Mouse (Mus musculus): Measurements from ENCODE around the gene Arhgef19.

Gene Arhgef19

DNA sequence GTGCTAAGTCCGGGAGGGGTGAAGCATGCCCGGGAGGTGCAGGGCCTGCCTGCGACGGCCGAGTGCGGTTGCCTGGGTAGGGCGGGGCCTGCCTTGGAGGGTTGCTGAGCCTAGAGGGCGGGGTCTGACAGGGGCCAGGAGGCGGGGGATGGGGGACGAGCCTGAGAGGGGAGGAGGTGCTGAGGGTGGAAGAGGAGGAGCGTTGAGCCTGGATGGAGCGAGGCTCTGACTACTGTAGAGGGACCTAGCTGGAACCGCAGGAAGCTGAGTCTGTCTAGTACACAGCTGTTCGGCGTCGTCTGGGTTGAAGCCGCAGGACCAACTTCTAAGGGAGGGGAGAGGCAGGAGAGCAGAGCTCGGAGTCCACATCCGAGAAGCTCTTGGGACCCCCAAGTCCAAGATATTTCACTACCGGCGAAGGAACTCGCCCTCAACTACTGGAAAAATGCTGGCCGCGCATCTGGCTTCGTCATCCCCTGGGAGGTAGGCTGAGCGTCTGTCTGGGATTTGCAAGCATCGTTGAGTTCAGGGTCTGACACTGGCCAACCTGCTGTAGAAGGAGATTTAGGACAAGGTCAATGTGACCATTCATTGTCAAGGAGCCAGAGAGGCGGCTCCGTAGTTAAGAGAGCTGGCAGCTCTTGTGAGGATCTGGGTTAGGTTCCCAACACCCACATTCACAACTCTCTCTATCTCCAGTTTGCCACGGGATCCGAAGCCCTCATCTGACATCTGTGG lies at the start of gene Arhgef19:
Arhgef19 (plus strand) TSS at position 112 of the 738 bp plus-strand sequence.
- peak; percentile 50 for DNase-seq

DNA sequence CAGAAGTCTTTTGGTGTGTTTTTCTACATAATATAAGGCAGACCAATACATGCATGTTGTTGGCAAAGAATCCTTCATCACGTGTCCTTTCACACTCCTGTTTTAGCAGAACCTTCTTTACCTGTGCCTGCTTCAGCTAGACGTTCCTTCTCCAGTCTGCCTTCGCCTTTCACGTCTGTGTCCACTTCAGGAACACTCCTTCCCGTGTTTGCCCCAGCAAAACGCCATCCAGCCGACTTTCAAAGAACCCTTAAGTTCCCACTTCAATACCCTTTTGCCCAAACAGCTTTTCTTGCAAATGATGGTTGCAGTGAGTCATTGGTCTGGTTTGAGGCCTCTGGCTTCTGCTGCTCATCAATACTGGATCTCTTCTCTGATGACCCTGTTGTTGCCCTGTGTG lies 48.0 kb upstream of the Arhgef19 start:
- DNase-seq: no peak

DNA sequence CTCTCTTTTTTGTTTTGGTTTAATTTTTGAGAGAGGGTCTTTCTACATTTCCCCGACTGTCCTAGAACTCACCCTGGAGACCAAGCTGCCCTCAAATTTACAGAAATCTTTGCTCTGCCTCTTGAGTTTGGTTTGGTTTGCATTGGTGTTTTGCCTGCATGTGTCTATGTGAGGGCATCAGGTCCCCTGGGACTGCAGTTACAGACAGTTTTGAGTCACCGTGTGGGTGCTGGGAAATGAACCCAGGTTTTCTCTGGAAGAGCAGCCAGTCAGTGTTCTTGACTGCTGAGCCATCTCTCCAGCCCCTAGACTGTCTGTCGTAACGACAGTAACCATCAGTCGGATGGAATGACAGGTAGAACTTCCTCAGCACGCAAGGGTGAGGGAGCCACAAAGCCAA lies 44.7 kb upstream of the Arhgef19 start:
- no peak for DNase-seq

DNA sequence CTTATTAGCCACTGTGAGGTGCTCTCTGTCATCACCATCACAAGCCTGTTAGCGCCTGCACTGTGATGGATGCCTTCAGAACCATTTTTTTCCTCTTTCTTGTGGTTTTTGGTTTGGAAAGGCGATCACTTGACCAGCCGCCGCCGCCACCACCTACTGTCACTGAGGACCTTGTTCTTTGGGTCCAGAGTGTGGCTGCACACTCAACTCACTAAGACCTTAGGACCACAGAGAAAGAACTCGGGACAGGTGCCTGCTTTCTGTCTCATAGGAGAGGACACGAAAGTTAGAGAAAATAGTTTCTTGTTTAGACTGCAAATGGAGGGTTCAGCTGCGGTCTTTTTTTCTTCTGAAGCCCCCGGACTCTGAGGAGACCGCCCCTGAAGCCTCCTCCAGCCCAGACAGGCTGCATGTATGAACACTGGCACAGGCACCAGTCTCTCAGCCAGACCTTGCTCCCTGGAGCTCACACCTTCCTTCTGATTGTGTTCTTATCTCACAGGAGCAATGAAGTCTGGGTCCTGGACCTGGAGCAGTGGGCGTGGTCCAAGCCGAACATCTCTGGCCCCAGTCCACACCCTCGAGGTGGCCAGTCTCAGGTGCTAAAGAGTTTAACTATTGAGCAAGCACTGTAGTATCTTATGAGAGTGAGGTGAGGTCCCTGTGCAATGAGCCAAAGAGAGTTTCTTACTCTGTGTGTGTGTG lies 42.2 kb upstream of the Arhgef19 start:
- no peak for DNase-seq

DNA sequence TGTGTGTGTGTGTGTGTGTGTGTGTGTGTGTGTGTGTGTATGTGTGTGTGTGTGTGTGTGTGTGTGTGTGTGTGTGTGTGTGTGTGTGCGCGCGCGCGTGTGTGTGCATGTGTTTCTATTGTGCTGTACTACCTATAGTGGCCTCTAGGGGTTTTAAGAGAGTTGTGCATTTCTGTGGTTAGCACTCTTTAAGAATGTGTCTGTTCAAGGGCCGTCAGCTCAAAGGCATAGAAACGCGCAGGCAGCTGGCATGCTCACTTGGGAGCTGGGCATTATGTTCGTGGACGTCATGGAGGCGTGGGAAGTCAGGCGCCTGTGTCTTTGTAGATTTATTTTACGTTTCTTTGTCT lies 41.6 kb upstream of the Arhgef19 start:
- DNase-seq: no peak

DNA sequence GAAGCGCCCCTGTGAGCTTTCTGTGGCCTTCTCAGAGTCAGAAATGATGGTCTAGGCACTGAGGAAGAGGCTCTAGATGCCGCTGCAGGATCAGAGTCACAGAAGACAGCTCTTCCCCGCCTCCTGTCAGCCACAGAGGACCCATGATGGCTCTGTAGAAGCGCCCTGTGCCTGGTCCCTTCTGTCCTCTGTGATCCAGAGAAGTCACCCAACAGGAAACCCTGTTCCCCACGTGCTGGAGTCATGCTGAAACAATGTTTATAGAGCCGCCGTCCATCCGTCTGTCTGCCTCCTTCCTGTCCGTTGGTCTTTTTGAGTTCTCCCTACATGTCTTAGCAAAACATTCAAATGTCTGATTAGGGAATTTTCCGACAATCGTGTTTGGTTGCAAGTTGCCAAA lies 38.4 kb upstream of the Arhgef19 start:
- no peak for DNase-seq

DNA sequence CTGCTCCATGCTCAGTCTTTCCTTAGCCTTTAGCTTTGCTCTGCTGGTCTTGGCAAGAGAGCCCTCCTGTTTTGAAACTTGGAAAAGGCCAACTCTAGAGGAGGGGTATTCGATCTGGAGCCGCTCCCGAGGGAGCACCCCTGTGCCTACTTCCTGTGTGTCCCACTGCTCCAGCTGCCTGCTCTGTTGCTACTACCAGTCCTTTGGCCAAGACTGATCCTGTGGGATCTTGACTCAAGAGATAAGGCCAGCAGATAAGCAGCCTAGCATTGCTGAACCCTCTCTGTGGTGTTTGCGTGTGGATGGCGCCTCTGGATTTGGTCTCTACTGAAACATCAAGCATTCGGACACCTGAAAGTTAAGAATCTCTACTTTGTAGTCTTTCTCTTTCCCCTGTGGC lies 37.1 kb upstream of the Arhgef19 start:
- no peak for DNase-seq

DNA sequence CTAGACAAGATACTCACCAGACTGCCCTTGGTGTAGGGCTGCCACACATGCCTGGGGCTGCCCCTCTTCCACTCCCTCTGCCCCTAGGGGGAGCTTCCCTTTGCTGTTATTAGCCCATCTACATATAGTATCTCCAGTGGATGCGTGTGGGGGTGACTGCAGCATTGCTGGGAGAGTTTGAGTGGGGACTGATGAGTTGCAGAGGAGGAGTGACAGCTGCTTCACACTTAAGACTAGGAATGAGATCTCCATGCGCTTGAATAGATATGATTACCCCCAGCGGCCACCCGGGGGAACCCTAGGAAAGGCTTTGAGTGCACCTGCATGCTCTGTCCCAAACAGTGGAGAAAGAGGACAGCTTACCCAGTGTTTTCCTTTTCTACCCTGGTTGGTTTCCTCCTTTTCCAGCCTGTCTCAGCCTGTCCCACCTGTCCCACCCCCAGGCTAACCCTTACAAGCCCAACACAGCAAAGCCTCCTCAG lies 34.7 kb upstream of the Arhgef19 start:
- no peak for DNase-seq

DNA sequence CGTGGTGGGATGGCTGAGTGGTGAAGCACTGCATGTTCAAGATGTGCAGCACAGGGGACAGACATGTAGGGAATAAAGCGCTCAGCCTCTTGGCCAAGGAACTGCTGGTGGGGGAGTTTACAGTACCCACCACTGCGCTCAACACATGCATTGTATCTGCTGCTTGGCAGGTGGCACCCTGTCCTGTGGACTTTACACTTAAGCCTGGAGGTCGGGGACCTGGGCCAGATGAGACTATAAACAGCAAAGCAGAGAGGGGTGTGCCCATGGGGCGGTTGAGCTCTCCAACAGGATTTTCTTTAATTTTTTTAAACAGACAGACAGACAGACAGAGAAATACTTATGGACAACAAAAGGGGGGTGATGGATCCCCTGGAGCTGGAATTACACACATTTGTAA lies 32.2 kb upstream of the Arhgef19 start:
- DNase-seq: no peak

DNA sequence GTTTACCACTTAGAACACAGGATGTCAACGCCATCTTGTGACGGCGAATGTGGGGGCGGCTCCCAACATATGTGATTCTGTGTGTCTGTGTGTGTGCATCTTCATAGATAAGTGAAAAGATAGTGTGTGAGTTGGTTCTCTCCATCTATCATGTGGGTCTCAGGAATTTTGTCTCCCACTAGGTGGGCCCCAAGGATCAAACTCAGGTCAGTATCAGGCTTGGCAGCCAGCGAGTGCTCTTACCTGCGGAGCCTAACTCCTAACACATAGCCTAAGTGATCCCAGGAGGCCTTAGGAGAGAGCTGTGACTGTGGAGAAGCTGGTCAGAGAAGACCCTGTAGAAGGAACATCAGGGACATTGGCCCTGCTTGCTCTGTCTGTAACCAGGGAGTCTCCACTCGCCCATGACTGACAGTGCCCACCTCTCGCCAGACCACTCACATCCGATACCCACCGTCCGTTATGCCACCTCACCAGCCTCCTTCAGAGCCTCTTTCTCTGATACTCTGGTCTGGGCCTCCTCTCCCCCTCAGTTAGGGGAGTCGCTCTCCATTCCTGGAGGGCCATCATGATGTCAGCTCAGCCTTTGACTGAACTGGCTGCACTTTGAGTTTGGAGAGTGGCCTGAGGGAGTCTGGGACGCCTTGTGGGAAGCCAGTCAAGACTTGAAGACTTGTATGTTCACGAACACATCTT lies 28.6 kb upstream of the Arhgef19 start:
- no peak for DNase-seq

DNA sequence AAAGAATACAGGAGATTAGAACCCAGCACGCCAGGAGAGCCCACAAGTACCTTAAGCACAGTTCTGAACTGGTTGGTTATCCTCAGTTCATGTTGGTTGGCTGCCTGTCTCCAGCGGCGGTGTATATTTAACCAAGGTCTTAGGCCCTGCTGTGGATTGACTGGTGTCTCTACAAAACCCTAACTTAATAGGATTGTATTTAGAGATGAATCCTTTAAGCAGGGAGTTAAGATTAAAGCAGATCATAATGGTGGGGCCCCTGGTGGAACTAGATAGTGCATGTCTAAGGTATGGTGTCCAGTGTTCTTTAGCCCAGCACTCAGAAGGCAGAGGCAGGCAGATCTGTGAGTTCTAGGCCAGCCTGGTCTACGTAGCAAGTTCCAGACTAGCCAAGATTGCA lies 27.7 kb upstream of the Arhgef19 start:
- DNase-seq: no peak

DNA sequence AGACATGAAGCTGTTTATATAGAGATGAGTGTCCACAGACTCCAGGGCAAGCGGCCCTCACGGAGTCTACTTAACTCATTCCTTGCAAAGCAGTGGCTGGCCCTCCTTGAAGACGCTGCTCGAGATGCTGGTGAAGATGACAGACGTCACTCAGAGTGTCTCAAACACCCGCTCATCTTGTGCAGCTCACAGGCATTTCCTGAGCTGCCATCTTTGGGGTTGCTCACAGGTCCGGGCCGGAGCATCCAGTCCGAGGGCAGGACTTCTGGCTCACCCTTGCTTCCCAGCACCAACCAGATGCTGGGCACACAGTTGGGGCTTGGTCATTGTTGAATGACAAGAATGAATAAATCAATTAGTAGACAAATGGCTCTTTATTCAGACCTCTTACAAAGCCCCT lies 26.4 kb upstream of the Arhgef19 start:
- no peak for DNase-seq

DNA sequence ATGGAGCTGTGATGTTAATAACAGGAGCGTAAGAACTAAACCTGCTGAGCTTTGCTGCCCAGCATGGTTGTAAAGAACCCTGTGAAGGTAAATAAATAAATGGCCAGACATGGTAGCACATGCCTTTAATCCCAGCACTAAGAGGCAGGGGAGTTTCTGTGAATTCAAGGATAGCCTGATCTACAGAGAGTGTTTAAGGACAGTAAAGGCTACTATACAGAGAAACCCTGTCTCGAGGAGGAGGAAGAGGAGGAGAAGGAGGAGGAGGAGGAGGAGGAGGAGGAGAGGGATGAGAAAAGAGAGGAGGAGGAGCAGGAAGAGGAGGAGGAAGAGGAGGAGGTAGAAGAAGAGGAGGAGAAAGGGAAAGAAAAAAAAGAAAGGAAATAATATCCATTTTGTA lies 26.0 kb upstream of the Arhgef19 start:
- no peak for DNase-seq

DNA sequence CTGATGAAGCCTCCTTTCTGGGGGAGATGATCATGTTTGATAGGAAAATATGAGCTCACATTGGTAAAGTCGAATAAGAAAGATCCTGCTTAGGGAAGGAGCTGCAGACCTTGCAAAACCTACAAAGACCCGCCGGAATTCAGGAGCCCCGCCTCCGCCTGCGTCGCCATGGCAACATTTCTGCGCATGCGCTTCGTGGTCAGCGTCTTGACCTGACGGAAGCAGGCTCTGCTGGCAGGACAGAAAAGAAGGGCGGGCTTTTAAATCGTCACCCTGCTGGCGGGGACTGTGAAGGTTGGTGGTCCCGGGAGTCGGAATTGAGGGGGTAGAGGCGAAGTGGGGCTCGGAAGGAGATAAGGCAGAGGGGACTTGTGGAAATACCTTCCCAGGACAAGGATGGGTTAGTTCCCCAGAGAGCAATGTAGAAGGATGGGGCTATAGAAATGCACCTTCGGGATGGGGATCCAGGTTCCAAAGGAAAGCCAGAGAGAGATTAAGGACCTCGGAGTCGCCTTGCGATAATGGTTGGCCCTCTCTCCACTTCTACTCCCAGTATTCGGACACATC lies 25.4 kb upstream of the Arhgef19 start, which contains the start of gene Rsg1:
Rsg1 (plus strand) TSS at position 187 of the 567 bp plus-strand sequence.
- DNase-seq: peak; percentile 94

DNA sequence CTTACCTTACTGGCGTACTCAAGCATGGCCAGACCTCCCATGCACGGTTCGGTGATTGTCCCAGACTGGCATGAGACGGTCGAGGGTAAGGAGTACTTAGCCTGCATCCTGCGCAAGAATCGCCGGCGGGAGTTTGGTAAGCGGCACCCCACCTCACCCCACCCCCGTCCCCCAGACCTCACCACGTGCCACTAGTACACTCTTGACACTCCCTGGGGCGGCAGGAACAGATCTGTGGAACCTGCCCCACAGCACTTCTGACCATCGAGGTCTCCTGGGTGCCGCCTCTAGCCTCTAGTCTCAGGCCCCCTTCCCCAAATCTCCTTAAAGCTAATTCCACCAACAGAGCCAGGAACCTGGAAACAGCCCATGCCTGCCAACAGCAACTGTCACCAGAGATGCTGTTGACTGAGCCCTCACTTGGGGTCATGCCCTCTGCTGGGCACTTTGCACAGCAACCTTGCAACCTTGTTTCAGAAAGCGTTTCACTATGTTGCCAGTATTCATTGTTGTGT lies 24.9 kb upstream of the Arhgef19 start:
- peak; percentile 59 for DNase-seq

DNA sequence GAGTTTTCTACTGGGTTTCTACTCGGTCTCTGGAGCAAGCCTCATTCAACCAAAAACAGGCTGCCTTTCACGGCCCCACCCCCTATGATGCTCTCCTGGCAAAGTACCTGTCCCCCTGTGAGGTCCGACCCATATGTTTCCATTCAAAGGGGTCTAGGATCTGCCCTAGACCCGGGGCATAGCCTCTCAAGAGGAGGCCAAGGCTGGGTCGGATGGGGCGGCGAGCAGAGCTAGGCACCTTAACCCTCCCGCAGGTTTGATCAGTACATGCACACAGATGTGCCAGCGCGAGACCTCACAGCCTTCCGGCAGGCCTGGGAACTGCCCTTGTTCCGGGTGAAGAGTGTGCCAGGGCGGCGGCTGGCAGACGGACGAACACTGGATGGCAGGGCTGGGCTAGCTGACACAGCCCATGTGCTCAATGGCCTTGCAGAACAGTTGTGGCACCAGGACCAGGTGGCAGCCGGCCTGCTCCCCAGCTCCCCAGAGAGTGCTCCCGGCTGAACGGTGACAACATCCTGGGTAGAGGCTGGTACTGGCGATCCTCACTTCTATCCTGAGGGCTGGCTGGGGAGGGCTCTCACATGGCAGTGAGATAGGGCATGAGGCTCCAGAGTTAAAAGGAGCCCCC lies 19.6 kb upstream of the Arhgef19 start:
- DNase-seq: no peak

DNA sequence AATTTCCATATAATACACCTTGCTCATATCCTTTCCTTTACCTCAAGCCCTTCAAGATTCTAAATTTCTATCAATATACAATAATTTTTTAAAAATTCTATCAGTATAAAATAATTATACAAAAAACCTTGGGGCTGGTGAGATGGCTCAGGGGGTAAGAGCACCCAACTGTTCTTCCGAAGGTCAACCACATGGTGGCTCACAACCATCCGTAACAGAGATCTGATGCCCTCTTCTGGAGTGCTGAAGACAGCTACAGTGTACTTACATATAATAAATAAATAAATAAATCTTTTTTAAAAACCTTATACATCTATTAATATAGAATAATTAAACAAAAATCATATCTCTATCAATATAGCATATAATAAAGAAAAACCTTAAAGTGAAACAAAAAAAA lies 17.5 kb upstream of the Arhgef19 start:
- DNase-seq: no peak

DNA sequence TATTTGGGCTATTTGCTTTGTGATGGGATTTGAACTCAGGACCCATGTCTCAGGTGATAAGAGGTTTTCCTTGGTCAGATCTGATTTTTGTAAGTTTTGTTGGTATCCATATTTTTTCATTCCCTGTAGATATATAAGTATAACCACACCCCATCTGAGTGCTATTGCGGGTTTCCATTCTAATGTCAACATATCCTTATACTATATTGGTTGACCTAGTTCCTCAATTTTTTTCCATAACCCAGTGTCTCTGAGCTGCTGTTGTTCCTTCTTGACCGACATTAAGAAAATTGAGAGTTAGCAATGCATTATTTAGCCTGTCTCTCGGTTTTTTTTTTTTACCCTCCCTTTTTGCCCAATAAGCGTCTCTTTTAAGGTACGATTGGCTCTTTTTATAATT lies 16.5 kb upstream of the Arhgef19 start:
- DNase-seq: no peak

DNA sequence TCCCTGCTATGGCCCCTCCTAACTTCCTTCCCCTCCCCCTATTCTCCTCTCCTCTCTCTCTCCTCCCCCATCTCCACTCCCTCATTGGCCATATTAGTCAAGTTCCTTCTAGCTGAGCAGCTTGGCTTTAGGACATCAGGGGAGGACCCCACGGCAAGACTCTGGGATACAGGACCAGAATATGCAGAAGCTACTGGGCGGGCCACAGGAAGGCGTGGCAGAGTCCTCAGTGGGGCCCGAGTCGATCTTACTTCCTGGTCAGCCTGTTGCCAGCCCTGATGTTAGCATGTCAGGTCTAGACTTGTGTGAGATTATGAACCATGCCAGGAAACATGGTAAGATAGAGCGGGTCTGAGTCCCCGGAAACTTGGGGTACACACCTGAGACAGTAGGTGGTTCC lies 10.6 kb upstream of the Arhgef19 start:
- no peak for DNase-seq

DNA sequence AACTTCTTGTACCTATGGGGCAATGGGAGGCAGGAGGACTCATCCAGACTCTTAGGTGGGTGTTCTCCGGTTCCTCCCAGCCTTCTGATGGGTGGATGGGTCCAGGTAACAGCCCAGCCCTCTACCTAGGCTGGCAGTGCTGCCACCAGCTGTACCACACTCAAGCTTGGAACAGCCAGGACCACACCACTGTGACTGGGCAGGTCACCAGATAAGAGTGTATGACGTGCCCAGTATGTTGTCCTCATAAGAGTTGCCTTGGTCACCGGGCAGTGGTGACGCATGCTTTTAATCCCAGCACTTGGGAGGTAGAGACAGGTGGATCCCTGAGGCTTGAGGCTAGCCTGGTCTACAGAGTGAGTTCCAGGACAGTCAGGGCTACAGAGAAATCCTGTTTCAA lies 6.1 kb upstream of the Arhgef19 start:
- no peak for DNase-seq

DNA sequence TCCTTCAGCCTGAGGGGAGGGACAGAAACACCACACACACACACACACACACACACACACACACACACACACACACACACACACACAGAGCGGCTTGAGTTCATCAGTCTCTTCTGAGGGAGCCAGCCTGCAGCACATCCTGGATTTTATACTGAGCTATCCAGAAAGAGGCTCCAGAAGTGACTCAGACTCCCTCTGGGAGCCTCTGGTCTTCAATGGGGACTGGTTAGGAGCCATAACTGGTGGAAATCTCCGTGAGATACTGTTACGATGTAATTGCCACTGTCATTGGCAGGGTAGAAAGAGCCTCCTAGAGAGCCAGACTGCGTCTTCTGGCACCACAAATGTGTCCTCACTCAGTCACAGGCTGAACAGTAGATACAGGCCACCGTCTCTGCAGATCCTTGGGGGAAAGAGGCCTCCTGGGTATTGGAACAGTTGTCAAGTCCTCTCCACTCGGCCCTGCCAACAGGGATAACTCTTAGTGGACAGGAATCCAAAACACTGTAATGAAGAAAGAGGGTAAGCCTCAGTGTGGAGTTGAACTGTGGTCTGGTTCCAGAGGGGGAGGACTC lies 3.7 kb upstream of the Arhgef19 start:
- no peak for DNase-seq

DNA sequence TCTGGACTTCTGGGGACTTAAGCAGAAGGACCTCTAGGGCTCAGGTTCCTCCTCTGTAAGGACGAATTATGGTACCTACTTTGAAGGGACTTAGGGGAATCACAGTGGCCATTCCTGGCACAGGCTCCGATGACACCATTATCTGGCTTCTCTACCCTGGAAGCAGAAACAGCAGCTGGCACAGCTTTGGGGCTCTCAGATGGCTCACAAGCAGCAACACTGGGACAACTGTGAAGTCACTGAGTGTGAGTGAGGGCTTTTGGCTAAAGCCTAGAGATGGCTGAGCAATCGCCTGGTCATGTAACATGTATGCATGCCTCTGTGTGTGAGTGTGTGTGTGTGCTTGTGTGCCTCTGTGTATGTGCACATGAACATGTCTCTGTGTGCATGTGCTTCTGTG lies 2.4 kb upstream of the Arhgef19 start:
- no peak for DNase-seq

All from cerebellum, adult 9-11 months (tissue).